Mouse (Mus musculus) lung, postnatal 0 days (tissue): Measurements from ENCODE around the gene Heatr5a.

ENCODE experiments used
- CTCF ChIP-seq: IDR thresholded peaks from 2 replicates; pipeline ENCODE4 v1.5.1; 2016; ENCODE audit warnings: antibody characterized with exemption, mild to moderate bottlenecking
- EP300 ChIP-seq: IDR thresholded peaks from 2 replicates; pipeline ENCODE4 v1.6.1; 2016; ENCODE audit warnings: antibody characterized with exemption, mild to moderate bottlenecking, control low read depth

- TF ChIP-seq CTCF (no peak), EP300 (no peak)
These were observed 12.5 kb upstream of the Heatr5a start for GRCm38 (mm10) chr12:51983625-51984024.
